Mouse (Mus musculus): ENCODE results near the gene Slc25a5. TPM values are rescaled to one million over a fixed set of nuclear protein-coding genes. Genes with fewer than 3 reads are reported as not detected.

Slc25a5 gene
- 481 and 518 TPM in 2 replicates for polyA plus RNA-seq (2015; fragmentation: Nextera tagmentation; extraction: Ambion mirVana)

- Histone ChIP-seq H3K9ac (peak within 1 kb of the TSS; percentile 83), H3K4me2 (peak within 1 kb of the TSS; percentile 57), H3K9me3 (no peaks in the 10 kb centered on the region), H3K27ac (peak within 1 kb of the TSS; percentile 86), H3K4me3 (peak within 1 kb of the TSS; percentile 58), H3K27me3 (no peaks in the 10 kb centered on the region), H3K4me1 (no peaks in the 10 kb centered on the region), H3K36me3 (peaks cover 7% of the 10 kb centered on the region)
- ATAC-seq (ENCODE audit: insufficient number of reproducible peaks, insufficient read depth, low FRiP score, low TSS enrichment, low read depth), result peak; percentile 89
- 28% methylated on average over 41 of the region's 41 CpGs for whole genome bisulfite sequencing
Observed at GRCm38 (mm10) chrX:36795424-36796162, at the start of gene Slc25a5. Gene Slc25a5, plus strand, starts transcription at chrX:36795651.

GRCm38 (mm10) chrX:36746789-36747188 is 48.7 kb upstream of the Slc25a5 start:
- no peaks in the 10 kb centered on the region for H3K4me1 ChIP-seq
- no peak for ATAC-seq (ENCODE audit: insufficient number of reproducible peaks, insufficient read depth, low FRiP score, low TSS enrichment, low read depth)
- H3K36me3 ChIP-seq, result no peaks in the 10 kb centered on the region
- H3K27ac ChIP-seq, result no peak overlapping the region
- H3K4me3 ChIP-seq, result no peak overlapping the region
- no peak overlapping the region for H3K9ac ChIP-seq
- H3K27me3 ChIP-seq, result no peaks in the 10 kb centered on the region
- no peaks in the 10 kb centered on the region for H3K9me3 ChIP-seq
- no peak overlapping the region for H3K4me2 ChIP-seq
- WGBS, result 62% methylated on average over 8 of the region's 8 CpGs

GRCm38 (mm10) chrX:36748573-36748972 is 46.9 kb upstream of the Slc25a5 start:
- no peak for ATAC-seq (ENCODE audit: insufficient number of reproducible peaks, insufficient read depth, low FRiP score, low TSS enrichment, low read depth)
- Histone ChIP-seq H3K27ac (no peak overlapping the region), H3K9me3 (no peaks in the 10 kb centered on the region), H3K4me1 (no peaks in the 10 kb centered on the region), H3K4me3 (no peak overlapping the region), H3K36me3 (no peaks in the 10 kb centered on the region), H3K9ac (no peak overlapping the region), H3K27me3 (no peaks in the 10 kb centered on the region), H3K4me2 (no peak overlapping the region)
- 60% methylated on average over 3 of the region's 3 CpGs for WGBS

- WGBS, result 67% methylated on average over 6 of the region's 6 CpGs
- Histone ChIP-seq H3K4me1 (no peaks in the 10 kb centered on the region), H3K9ac (no peak overlapping the region), H3K4me2 (no peak overlapping the region), H3K27ac (no peak overlapping the region), H3K9me3 (no peaks in the 10 kb centered on the region), H3K36me3 (no peaks in the 10 kb centered on the region), H3K27me3 (no peaks in the 10 kb centered on the region), H3K4me3 (no peak overlapping the region)
- ATAC-seq (ENCODE audit: insufficient number of reproducible peaks, insufficient read depth, low FRiP score, low TSS enrichment, low read depth), result no peak
Observed at GRCm38 (mm10) chrX:36749281-36749785, 46.1 kb upstream of the Slc25a5 start.

- H3K4me3 ChIP-seq, result no peak overlapping the region
- H3K4me2 ChIP-seq, result no peak overlapping the region
- no peak for ATAC-seq (ENCODE audit: insufficient number of reproducible peaks, insufficient read depth, low FRiP score, low TSS enrichment, low read depth)
- no peak overlapping the region for H3K9ac ChIP-seq
- no peak overlapping the region for H3K27ac ChIP-seq
- 59% methylated on average over 1 of the region's 1 CpGs for WGBS
- no peaks in the 10 kb centered on the region for H3K9me3 ChIP-seq
- H3K36me3 ChIP-seq, result no peaks in the 10 kb centered on the region
- H3K4me1 ChIP-seq, result no peaks in the 10 kb centered on the region
- no peaks in the 10 kb centered on the region for H3K27me3 ChIP-seq
Observed at GRCm38 (mm10) chrX:36750591-36750990, 44.9 kb upstream of the Slc25a5 start.

- Histone ChIP-seq H3K27ac (no peak overlapping the region), H3K9ac (no peak overlapping the region), H3K9me3 (no peaks in the 10 kb centered on the region), H3K4me3 (no peak overlapping the region), H3K27me3 (no peaks in the 10 kb centered on the region), H3K4me1 (no peaks in the 10 kb centered on the region), H3K4me2 (no peak overlapping the region), H3K36me3 (no peaks in the 10 kb centered on the region)
- no peak for ATAC-seq (ENCODE audit: insufficient number of reproducible peaks, insufficient read depth, low FRiP score, low TSS enrichment, low read depth)
- WGBS, result 89% methylated on average over 3 of the region's 3 CpGs
Observed at GRCm38 (mm10) chrX:36752586-36752985, 42.9 kb upstream of the Slc25a5 start.

GRCm38 (mm10) chrX:36757796-36758472 is 37.5 kb upstream of the Slc25a5 start:
- Histone ChIP-seq H3K4me1 (no peaks in the 10 kb centered on the region), H3K36me3 (no peaks in the 10 kb centered on the region), H3K9me3 (no peaks in the 10 kb centered on the region), H3K27ac (no peak overlapping the region), H3K9ac (no peak overlapping the region), H3K4me3 (no peak overlapping the region), H3K27me3 (no peaks in the 10 kb centered on the region), H3K4me2 (no peak overlapping the region)
- no peak for ATAC-seq (ENCODE audit: insufficient number of reproducible peaks, insufficient read depth, low FRiP score, low TSS enrichment, low read depth)
- 75% methylated on average over 7 of the region's 7 CpGs for WGBS

- H3K4me2 ChIP-seq, result no peak overlapping the region
- H3K36me3 ChIP-seq, result no peaks in the 10 kb centered on the region
- no peak overlapping the region for H3K9ac ChIP-seq
- no peak overlapping the region for H3K4me3 ChIP-seq
- no peaks in the 10 kb centered on the region for H3K27me3 ChIP-seq
- H3K27ac ChIP-seq, result no peak overlapping the region
- no peaks in the 10 kb centered on the region for H3K9me3 ChIP-seq
- WGBS, result 57% methylated on average over 6 of the region's 6 CpGs
- ATAC-seq (ENCODE audit: insufficient number of reproducible peaks, insufficient read depth, low FRiP score, low TSS enrichment, low read depth), result no peak
- H3K4me1 ChIP-seq, result no peaks in the 10 kb centered on the region
Observed at GRCm38 (mm10) chrX:36758566-36758965, 36.9 kb upstream of the Slc25a5 start.

GRCm38 (mm10) chrX:36760946-36761635 is 34.4 kb upstream of the Slc25a5 start:
- Histone ChIP-seq H3K9ac (no peak overlapping the region), H3K36me3 (no peaks in the 10 kb centered on the region), H3K9me3 (no peaks in the 10 kb centered on the region), H3K27ac (no peak overlapping the region), H3K4me1 (no peaks in the 10 kb centered on the region), H3K27me3 (no peaks in the 10 kb centered on the region), H3K4me2 (no peak overlapping the region), H3K4me3 (no peak overlapping the region)
- 60% methylated on average over 6 of the region's 6 CpGs for WGBS
- ATAC-seq (ENCODE audit: insufficient number of reproducible peaks, insufficient read depth, low FRiP score, low TSS enrichment, low read depth), result no peak

GRCm38 (mm10) chrX:36762289-36762688 is 33.2 kb upstream of the Slc25a5 start:
- Histone ChIP-seq H3K4me1 (no peaks in the 10 kb centered on the region), H3K27me3 (no peaks in the 10 kb centered on the region), H3K27ac (no peak overlapping the region), H3K36me3 (no peaks in the 10 kb centered on the region), H3K9me3 (no peaks in the 10 kb centered on the region), H3K9ac (no peak overlapping the region), H3K4me2 (no peak overlapping the region), H3K4me3 (no peak overlapping the region)
- whole genome bisulfite sequencing, result 79% methylated on average over 5 of the region's 5 CpGs
- ATAC-seq (ENCODE audit: insufficient number of reproducible peaks, insufficient read depth, low FRiP score, low TSS enrichment, low read depth), result no peak

- Histone ChIP-seq H3K9me3 (no peaks in the 10 kb centered on the region), H3K27me3 (no peaks in the 10 kb centered on the region), H3K36me3 (no peaks in the 10 kb centered on the region), H3K4me1 (no peaks in the 10 kb centered on the region), H3K27ac (no peak overlapping the region), H3K4me2 (no peak overlapping the region), H3K4me3 (no peak overlapping the region), H3K9ac (no peak overlapping the region)
- whole genome bisulfite sequencing, result 71% methylated on average over 4 of the region's 4 CpGs
- ATAC-seq (ENCODE audit: insufficient number of reproducible peaks, insufficient read depth, low FRiP score, low TSS enrichment, low read depth), result no peak
Observed at GRCm38 (mm10) chrX:36762894-36763293, 32.6 kb upstream of the Slc25a5 start.
